In the genomic region with DNA sequence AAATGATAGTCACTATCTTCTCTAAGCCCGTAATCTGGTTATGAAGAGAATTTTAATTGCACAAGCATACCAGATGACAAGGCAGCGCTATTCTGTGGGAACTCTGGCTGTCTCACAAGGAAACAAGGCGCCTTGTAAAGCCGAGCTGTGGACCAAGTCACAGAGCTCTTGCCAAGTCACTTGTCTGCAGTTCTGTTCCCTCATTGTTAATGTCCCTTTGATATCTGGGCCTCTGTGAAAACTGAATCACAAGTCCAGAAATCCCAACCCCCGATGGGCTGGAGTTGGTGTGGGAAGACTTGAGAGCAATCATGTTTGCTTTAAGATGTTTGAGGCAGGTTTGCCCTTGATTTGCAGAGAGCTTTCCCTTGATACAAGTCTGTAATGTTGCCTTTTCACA, we compare ENCODE assay signal across 10 mouse cellular contexts. TPM values are rescaled to one million over a fixed set of nuclear protein-coding genes. Genes with fewer than 3 reads are reported as not detected.
DNase-seq lines count a peak whose midpoint lies in the region; ATAC-seq lines count a peak whose summit lies in the region.
"Had no signal": no experiment of that assay in that cellular context is flagged by ENCODE, and none has a peak within 500 bp of the region (broad histone marks: within the 10 kb centered on the region; RNA-seq: fewer than 3 reads in every experiment).

No protein-coding gene starts in this region.

- WGBS in heart, embryonic 12.5 days = 46% methylated on average over 5 of the region's 5 CpGs
- 48% methylated on average over 5 of the region's 5 CpGs for WGBS in heart, embryonic 11.5 days (ENCODE audit: insufficient replicate concordance)
- WGBS in forebrain, embryonic 16.5 days = 26% methylated on average over 5 of the region's 5 CpGs

- no peaks in the 10 kb centered on the region for H3K27me3 ChIP-seq in heart, embryonic 12.5 days (replicated peaks)
- no peaks in the 10 kb centered on the region for H3K27me3 ChIP-seq in heart, embryonic 11.5 days (ENCODE audit: control insufficient read depth, insufficient read depth, low read length)
- H3K27me3 ChIP-seq in forebrain, embryonic 16.5 days (replicated peaks; ENCODE audit: control insufficient read depth, insufficient read depth, low read length) = no peaks in the 10 kb centered on the region
- H3K27me3 ChIP-seq: liver, embryonic 15.5 days had no signal

- peak; percentile 52 to 62 for DNase-seq in left cerebral cortex, postnatal 14 days (ENCODE audit: low spot score in 2 of 2)
- no peak for DNase-seq in left cerebral cortex, adult 18-20 months (ENCODE audit: low spot score in 2 of 2)
- DNase-seq in layer of hippocampus, postnatal 36 days = peak; percentile 31 to 41
- DNase-seq in MN1 (ENCODE audit: low spot score) = no peak
- DNase-seq in cerebellum, adult 18-20 months = no peak

- H3K36me3 ChIP-seq in heart, embryonic 12.5 days = no peaks in the 10 kb centered on the region
- H3K36me3 ChIP-seq in heart, embryonic 11.5 days (ENCODE audit: control insufficient read depth, insufficient read depth, low read length) = no peaks in the 10 kb centered on the region
- no peaks in the 10 kb centered on the region for H3K36me3 ChIP-seq in forebrain, embryonic 16.5 days (ENCODE audit: control insufficient read depth, insufficient read depth)
- H3K36me3 ChIP-seq: liver, embryonic 15.5 days had no signal

- H3K4me3 ChIP-seq in heart, embryonic 12.5 days = no peak overlapping the region
- H3K4me3 ChIP-seq in heart, embryonic 11.5 days (ENCODE audit: low read depth, low read length) = no peak overlapping the region
- H3K4me3 ChIP-seq in forebrain, embryonic 16.5 days (replicated peaks; ENCODE audit: low read length) = no peak overlapping the region
- H3K4me3 ChIP-seq: liver, embryonic 15.5 days had no signal

- no peak overlapping the region for H3K9ac ChIP-seq in heart, embryonic 12.5 days
- no peak overlapping the region for H3K9ac ChIP-seq in heart, embryonic 11.5 days (ENCODE audit: low read depth, low read length)
- H3K9ac ChIP-seq in forebrain, embryonic 16.5 days (replicated peaks; ENCODE audit: low read depth, low read length) = no peak overlapping the region
- H3K9ac ChIP-seq: liver, embryonic 15.5 days had no signal

- ATAC-seq in heart, embryonic 12.5 days (ENCODE audit: insufficient number of reproducible peaks, low FRiP score) = no peak
- ATAC-seq in heart, embryonic 11.5 days (replicated peaks; ENCODE audit: insufficient number of reproducible peaks, low FRiP score, low TSS enrichment) = no peak
- ATAC-seq in forebrain, embryonic 16.5 days = peak; percentile 47; the same call in 1 of the 2 replicates
- ATAC-seq: CD4-positive, CD25-positive, alpha-beta regulatory T cell, adult 4 months had no signal

- peaks cover 37% of the 10 kb centered on the region for H3K4me1 ChIP-seq in heart, embryonic 12.5 days (replicated peaks)
- peaks cover 18% of the 10 kb centered on the region for H3K4me1 ChIP-seq in heart, embryonic 11.5 days (ENCODE audit: control insufficient read depth, insufficient read depth, low read length)
- H3K4me1 ChIP-seq in forebrain, embryonic 16.5 days (replicated peaks; ENCODE audit: control insufficient read depth, insufficient read depth, low read length) = no peaks in the 10 kb centered on the region; the same call in 1 of the 2 replicates

- H3K4me2 ChIP-seq in heart, embryonic 12.5 days = no peak overlapping the region
- no peak overlapping the region for H3K4me2 ChIP-seq in heart, embryonic 11.5 days
- no peak overlapping the region for H3K4me2 ChIP-seq in forebrain, embryonic 16.5 days (ENCODE audit: low read length)
- H3K4me2 ChIP-seq: liver, embryonic 15.5 days had no signal

- H3K27ac ChIP-seq in heart, embryonic 12.5 days (ENCODE audit: poor library complexity, severe bottlenecking) = peak overlapping the region; percentile 48; the same call in 1 of the 2 replicates
- no peak overlapping the region for H3K27ac ChIP-seq in heart, embryonic 11.5 days (ENCODE audit: low read depth, low read length)
- no peak overlapping the region for H3K27ac ChIP-seq in forebrain, embryonic 16.5 days (ENCODE audit: low read length)
- H3K27ac ChIP-seq: liver, embryonic 15.5 days had no signal

- intact Hi-C loops in left cerebral cortex, postnatal 14 days (cut with DNase I) = no loop called here

- H3K9me3 ChIP-seq in heart, embryonic 12.5 days (replicated peaks) = no peaks in the 10 kb centered on the region
- H3K9me3 ChIP-seq in heart, embryonic 11.5 days (replicated peaks; ENCODE audit: control insufficient read depth, low read length) = no peaks in the 10 kb centered on the region
- H3K9me3 ChIP-seq in forebrain, embryonic 16.5 days (ENCODE audit: control insufficient read depth, low read length) = no peaks in the 10 kb centered on the region
- H3K9me3 ChIP-seq: liver, embryonic 15.5 days had no signal

RNA-seq across cellular contexts. Expression of gene Blzf1, which starts 13.4 kb away (rescaled TPM):
- 28.0 and 29.9 TPM in 2 replicates for polyA plus RNA-seq in heart, embryonic 12.5 days (2016; fragmentation: Nextera tagmentation; extraction: Ambion mirVana)
- 25.8 and 30.1 TPM in 2 replicates for polyA plus RNA-seq in heart, embryonic 11.5 days (2014; fragmentation: Nextera tagmentation; extraction: Ambion mirVana)
- total RNA-seq in left cerebral cortex, postnatal 14 days (2021) = 10 to 100 TPM; 27.6 to 29.4 TPM
- total RNA-seq in left cerebral cortex, adult 18-20 months (2021) = 10 to 100 TPM; 22.0 to 23.6 TPM
- polyA plus RNA-seq in forebrain, embryonic 16.5 days (2015; fragmentation: Nextera tagmentation; extraction: Ambion mirVana) = 31.6 and 33.7 TPM in 2 replicates
- 10 to 100 TPM; 23.0 to 23.4 TPM for total RNA-seq in layer of hippocampus, postnatal 36 days (2021)

RNA-seq across cellular contexts. Expression of gene Nme7, which starts 16.8 kb away (rescaled TPM):
- 17.6 and 17.7 TPM in 2 replicates for polyA plus RNA-seq in heart, embryonic 12.5 days (2016; fragmentation: Nextera tagmentation; extraction: Ambion mirVana)
- polyA plus RNA-seq in heart, embryonic 11.5 days (2014; fragmentation: Nextera tagmentation; extraction: Ambion mirVana) = 22.0 and 22.2 TPM in 2 replicates
- total RNA-seq in left cerebral cortex, postnatal 14 days (2021) = 10 to 100 TPM; 23.3 to 23.8 TPM
- 10 to 100 TPM; 22.2 to 23.2 TPM for total RNA-seq in left cerebral cortex, adult 18-20 months (2021)
- polyA plus RNA-seq in forebrain, embryonic 16.5 days (2015; fragmentation: Nextera tagmentation; extraction: Ambion mirVana) = 43.3 and 45.4 TPM in 2 replicates
- total RNA-seq in layer of hippocampus, postnatal 36 days (2021) = 10 to 100 TPM; 24.6 to 26.1 TPM

RNA-seq across cellular contexts. Expression of gene Ccdc181, which starts 45.3 kb away (rescaled TPM):
- 9.3 and 9.7 TPM in 2 replicates for polyA plus RNA-seq in heart, embryonic 12.5 days (2016; fragmentation: Nextera tagmentation; extraction: Ambion mirVana)
- 8.4 and 9.9 TPM in 2 replicates for polyA plus RNA-seq in heart, embryonic 11.5 days (2014; fragmentation: Nextera tagmentation; extraction: Ambion mirVana)
- total RNA-seq in left cerebral cortex, postnatal 14 days (2021) = 10 to 100 TPM; 19.3 to 21.1 TPM
- 10 to 100 TPM; 24.6 to 25.3 TPM for total RNA-seq in left cerebral cortex, adult 18-20 months (2021)
- 22.7 and 25.5 TPM in 2 replicates for polyA plus RNA-seq in forebrain, embryonic 16.5 days (2015; fragmentation: Nextera tagmentation; extraction: Ambion mirVana)
- total RNA-seq in layer of hippocampus, postnatal 36 days (2021) = 10 to 100 TPM; 21.1 to 21.8 TPM

Comparison
In these comparisons a context has a peak if more than half of its experiments do, and no peak if none do; other contexts are left out.
1. DNase-seq: peak in left cerebral cortex, postnatal 14 days (2 of 2) and layer of hippocampus, postnatal 36 days (2 of 2); none in left cerebral cortex, adult 18-20 months (0 of 2), MN1 (single experiment) and cerebellum, adult 18-20 months (0 of 2).